Mouse (Mus musculus): Measurements from ENCODE around the gene Ano9. TPM values are rescaled to one million over a fixed set of nuclear protein-coding genes. Genes with fewer than 3 reads are reported as not detected.

Gene Ano9
- polyA plus RNA-seq, 1 experiment from 2014 or later, result 43.6 TPM

DNA sequence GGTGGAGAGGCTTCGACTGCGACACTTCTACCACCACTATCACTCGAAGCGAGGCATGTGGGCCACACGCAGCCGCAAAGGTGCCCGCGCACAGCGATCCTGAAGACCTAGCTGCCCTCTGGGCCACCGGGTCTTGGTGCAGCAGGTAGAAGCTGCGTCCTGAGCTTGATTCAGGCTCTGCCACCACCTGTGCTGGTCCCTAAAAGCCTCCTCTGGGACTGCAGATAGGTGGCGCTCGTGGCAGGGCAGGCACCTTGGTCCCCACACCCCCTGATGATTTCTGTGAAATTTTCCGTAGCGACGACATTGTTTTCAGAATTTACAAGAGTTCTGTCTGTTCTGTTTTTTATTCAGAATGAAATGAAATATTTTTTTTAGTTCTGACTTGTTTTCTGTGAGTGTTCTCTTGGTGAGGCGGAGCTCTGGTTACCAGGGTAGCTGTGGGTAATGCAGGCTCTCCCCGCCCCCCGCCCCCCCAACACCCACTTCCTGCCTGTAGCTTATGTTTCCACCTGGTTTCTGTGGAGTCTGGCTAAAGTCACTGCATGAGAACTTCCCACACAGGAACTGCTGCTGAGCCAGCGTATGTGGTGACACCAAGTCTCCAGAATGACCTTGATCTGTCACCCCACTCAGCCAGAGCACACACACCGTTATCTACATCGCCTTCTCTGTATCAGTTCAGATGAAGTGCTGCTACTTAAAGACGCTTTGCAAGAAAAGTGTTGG is 45.4 kb downstream of the Ano9 start:
- Histone ChIP-seq H3K9ac (ENCODE audit: low read depth, low read length) (no peak overlapping the region), H3K27me3 (replicated peaks; ENCODE audit: control insufficient read depth, insufficient read depth, low read length) (peaks cover 12% of the 10 kb centered on the region), H3K36me3 (ENCODE audit: control insufficient read depth, insufficient read depth, low read length) (no peaks in the 10 kb centered on the region), H3K4me3 (ENCODE audit: low read length) (no peak overlapping the region), H3K4me2 (ENCODE audit: low read depth, low read length) (no peak overlapping the region), H3K4me1 (ENCODE audit: control insufficient read depth, insufficient read depth, low read length) (peaks cover 8% of the 10 kb centered on the region), H3K27ac (ENCODE audit: low read length) (no peak overlapping the region), H3K9me3 (ENCODE audit: control insufficient read depth, low read length) (no peaks in the 10 kb centered on the region)
- 28% methylated on average over 23 of the region's 23 CpGs for WGBS
- peak; percentile 26; the same call in 1 of the 2 replicates for ATAC-seq

DNA sequence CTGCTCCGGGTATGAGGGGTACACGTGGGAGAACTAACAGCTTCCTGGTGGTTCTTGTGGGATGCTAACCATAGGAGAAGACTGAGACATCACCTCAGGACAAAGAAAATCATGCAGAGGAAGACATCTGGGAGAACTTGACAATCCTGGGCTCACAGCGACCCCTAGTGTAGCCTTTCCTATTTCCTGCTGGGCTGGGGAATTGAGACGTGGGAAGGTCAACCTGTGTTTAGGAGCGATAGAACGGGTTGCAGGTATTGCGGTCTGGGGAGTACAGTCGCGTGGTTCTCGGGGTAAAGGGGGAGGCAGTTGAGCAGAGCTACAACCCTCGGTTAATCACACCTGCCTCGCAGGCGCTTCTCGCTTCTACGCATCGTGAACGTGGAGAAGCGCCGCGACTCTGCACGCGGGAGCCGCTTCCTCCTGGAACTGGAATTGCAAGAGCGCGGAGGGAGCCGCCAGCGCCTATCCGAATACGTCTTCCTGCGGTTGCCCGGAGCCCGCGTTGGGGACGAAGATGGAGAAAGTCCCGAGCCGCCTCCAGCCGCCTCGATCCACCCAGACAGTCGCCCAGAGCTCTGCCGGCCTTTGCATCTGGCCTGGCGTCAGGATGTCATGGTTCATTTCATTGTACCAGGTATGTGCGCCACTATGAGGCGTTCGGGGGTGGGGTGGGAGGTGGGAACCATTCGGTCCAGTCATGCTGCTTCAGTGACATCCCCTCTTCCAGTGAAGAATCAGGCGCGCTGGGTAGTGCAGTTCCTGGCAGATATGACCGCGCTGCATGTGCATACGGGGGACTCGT is 47.3 kb downstream of the Ano9 start:
- H3K4me2 ChIP-seq (ENCODE audit: low read depth, low read length), result peak overlapping the region; percentile 74
- peaks cover 8% of the 10 kb centered on the region for H3K4me1 ChIP-seq (ENCODE audit: control insufficient read depth, insufficient read depth, low read length)
- H3K27ac ChIP-seq (ENCODE audit: low read length), result no peak overlapping the region
- H3K4me3 ChIP-seq (ENCODE audit: low read length), result peak overlapping the region; percentile 44
- H3K27me3 ChIP-seq (replicated peaks; ENCODE audit: control insufficient read depth, insufficient read depth, low read length), result peaks cover 12% of the 10 kb centered on the region
- ATAC-seq, result peak; percentile 53
- H3K9me3 ChIP-seq (ENCODE audit: control insufficient read depth, low read length), result no peaks in the 10 kb centered on the region
- peak overlapping the region; percentile 51 for H3K9ac ChIP-seq (ENCODE audit: low read depth, low read length)
- no peaks in the 10 kb centered on the region for H3K36me3 ChIP-seq (ENCODE audit: control insufficient read depth, insufficient read depth, low read length)
- 1% methylated on average over 51 of the region's 51 CpGs for WGBS

DNA sequence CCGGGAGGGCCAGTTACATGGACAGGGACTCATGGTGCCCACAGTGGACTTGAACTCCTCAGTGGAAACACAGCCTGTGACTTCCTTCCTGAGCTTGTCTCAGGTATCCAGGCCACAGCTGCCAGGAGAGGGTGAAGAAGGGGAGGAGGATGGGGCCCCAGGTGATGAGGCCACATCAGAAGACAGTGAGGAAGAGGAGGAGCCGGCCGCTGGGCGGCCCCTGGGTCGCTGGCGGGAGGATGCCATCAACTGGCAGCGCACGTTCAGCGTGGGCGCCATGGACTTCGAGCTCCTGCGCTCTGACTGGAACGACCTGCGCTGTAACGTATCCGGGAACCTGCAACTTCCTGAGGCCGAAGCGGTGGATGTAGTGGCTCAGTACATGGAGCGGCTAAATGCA is 49.3 kb downstream of the Ano9 start:
- H3K9ac ChIP-seq (ENCODE audit: low read depth, low read length), result no peak overlapping the region
- 76% methylated on average over 19 of the region's 19 CpGs for WGBS

DNA sequence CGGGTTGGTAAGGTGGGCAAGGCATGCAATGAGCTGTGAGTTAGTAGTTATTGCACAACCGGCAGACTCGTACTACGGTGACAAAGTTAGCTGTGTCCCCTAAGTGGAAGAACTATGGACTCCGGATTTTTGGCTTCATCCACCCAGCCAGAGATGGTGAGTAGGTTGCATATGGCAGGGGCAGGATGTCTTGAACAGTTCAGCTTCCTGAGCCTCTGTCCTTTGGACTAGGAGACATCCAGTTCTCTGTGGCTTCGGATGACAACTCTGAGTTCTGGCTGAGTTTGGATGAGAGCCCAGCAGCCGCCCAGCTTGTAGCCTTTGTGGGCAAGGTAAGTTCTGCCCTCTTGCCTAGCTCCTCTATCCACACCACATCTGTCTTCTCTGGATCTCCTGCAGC is 53.0 kb downstream of the Ano9 start:
- Histone ChIP-seq H3K27ac (ENCODE audit: low read length) (peak overlapping the region; percentile 15), H3K4me1 (ENCODE audit: control insufficient read depth, insufficient read depth, low read length) (peaks cover 26% of the 10 kb centered on the region), H3K27me3 (replicated peaks; ENCODE audit: control insufficient read depth, insufficient read depth, low read length) (no peaks in the 10 kb centered on the region), H3K4me3 (ENCODE audit: low read length) (no peak overlapping the region), H3K4me2 (ENCODE audit: low read depth, low read length) (no peak overlapping the region), H3K36me3 (ENCODE audit: control insufficient read depth, insufficient read depth, low read length) (no peaks in the 10 kb centered on the region), H3K9me3 (ENCODE audit: control insufficient read depth, low read length) (no peaks in the 10 kb centered on the region), H3K9ac (ENCODE audit: low read depth, low read length) (0 out of 2 replicates have a peak overlapping the region, but pooled peaks have one; percentile 4)
- no peak for ATAC-seq
- 71% methylated on average over 7 of the region's 7 CpGs for WGBS

More for the DNA sequence above, 49.3 kb downstream of the Ano9 start:
- Histone ChIP-seq H3K27ac (ENCODE audit: low read length) (no peak overlapping the region), H3K4me3 (ENCODE audit: low read length) (no peak overlapping the region), H3K36me3 (ENCODE audit: control insufficient read depth, insufficient read depth, low read length) (no peaks in the 10 kb centered on the region), H3K4me1 (ENCODE audit: control insufficient read depth, insufficient read depth, low read length) (peaks cover 17% of the 10 kb centered on the region), H3K27me3 (replicated peaks; ENCODE audit: control insufficient read depth, insufficient read depth, low read length) (peaks cover 12% of the 10 kb centered on the region), H3K9me3 (ENCODE audit: control insufficient read depth, low read length) (no peaks in the 10 kb centered on the region), H3K4me2 (ENCODE audit: low read depth, low read length) (no peak overlapping the region)
- no peak for ATAC-seq

DNA sequence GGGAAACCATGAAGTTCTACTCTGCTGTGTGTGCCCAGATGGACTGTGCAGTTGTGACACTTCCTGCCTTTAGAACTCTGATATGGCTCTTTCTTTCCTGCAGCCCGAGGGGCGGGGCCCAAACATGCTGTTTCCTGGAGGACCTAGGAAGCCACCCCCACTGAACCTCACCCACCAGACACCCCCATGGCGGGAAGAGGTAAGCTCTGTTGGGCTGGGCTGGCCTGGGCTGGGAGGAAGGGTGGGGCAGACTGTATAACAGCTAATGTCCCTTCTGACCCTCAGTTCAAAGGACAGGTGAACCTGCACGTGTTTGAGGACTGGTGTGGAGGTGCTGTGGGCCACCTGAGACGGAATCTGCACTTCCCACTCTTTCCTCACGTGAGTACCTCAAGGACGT is 53.4 kb downstream of the Ano9 start:
- ATAC-seq, result peak; percentile 82
- Histone ChIP-seq H3K27ac (ENCODE audit: low read length) (peak overlapping the region; percentile 15), H3K9me3 (ENCODE audit: control insufficient read depth, low read length) (no peaks in the 10 kb centered on the region), H3K4me2 (ENCODE audit: low read depth, low read length) (no peak overlapping the region), H3K27me3 (replicated peaks; ENCODE audit: control insufficient read depth, insufficient read depth, low read length) (no peaks in the 10 kb centered on the region), H3K4me1 (ENCODE audit: control insufficient read depth, insufficient read depth, low read length) (peaks cover 26% of the 10 kb centered on the region), H3K9ac (ENCODE audit: low read depth, low read length) (0 out of 2 replicates have a peak overlapping the region, but pooled peaks have one; percentile 30), H3K36me3 (ENCODE audit: control insufficient read depth, insufficient read depth, low read length) (no peaks in the 10 kb centered on the region), H3K4me3 (ENCODE audit: low read length) (no peak overlapping the region)
- WGBS, result 56% methylated on average over 7 of the region's 7 CpGs

DNA sequence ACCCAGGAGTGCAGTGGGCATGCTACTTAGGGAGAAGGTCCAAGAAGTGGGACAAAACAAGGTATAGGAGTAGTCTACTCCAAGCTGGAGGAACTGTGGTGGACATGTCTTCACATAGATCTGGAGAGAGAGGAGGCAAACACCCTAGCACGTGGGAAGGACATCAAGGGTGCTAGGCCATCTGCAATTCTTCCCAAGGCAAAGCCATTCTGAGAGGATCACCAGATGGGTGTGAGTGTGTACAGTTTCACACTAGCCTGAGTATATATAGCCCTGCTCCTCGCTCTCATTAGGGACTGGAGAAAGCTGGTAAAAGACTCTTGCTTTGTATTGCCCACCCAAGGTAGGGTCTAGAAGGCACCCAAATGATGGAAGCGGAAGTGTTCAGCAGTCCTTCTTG is 54.3 kb downstream of the Ano9 start:
- no peaks in the 10 kb centered on the region for H3K9me3 ChIP-seq (ENCODE audit: control insufficient read depth, low read length)
- H3K27ac ChIP-seq (ENCODE audit: low read length), result no peak overlapping the region
- no peak overlapping the region for H3K4me3 ChIP-seq (ENCODE audit: low read length)
- no peaks in the 10 kb centered on the region for H3K27me3 ChIP-seq (replicated peaks; ENCODE audit: control insufficient read depth, insufficient read depth, low read length)
- no peaks in the 10 kb centered on the region for H3K36me3 ChIP-seq (ENCODE audit: control insufficient read depth, insufficient read depth, low read length)
- ATAC-seq, result no peak
- H3K9ac ChIP-seq (ENCODE audit: low read depth, low read length), result 0 out of 2 replicates have a peak overlapping the region, but pooled peaks have one; percentile 30
- H3K4me2 ChIP-seq (ENCODE audit: low read depth, low read length), result no peak overlapping the region
- 86% methylated on average over 3 of the region's 3 CpGs for WGBS
- H3K4me1 ChIP-seq (ENCODE audit: control insufficient read depth, insufficient read depth, low read length), result peaks cover 26% of the 10 kb centered on the region

DNA sequence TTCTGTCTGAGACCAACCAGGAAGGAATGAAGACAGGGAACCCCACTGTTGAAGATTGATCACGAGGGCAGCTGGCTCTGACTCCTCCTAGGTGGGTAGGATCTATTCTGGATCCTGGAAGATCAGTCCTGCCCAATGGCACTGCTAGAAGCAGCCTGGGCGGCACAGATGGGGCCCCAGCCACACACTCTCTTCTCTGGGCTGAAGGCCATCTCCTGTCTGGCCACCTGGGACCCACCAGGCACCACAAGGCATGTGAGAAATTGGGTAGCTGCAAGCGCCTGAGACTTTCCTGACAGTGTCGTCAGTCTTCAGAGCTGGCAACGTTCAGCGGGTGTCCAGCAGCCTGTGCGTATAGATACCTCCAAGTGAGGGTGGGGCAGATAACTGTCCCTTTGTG is 55.1 kb downstream of the Ano9 start:
- Histone ChIP-seq H3K4me1 (ENCODE audit: control insufficient read depth, insufficient read depth, low read length) (peaks cover 26% of the 10 kb centered on the region), H3K36me3 (ENCODE audit: control insufficient read depth, insufficient read depth, low read length) (no peaks in the 10 kb centered on the region), H3K27ac (ENCODE audit: low read length) (no peak overlapping the region), H3K4me3 (ENCODE audit: low read length) (no peak overlapping the region), H3K4me2 (ENCODE audit: low read depth, low read length) (no peak overlapping the region), H3K9me3 (ENCODE audit: control insufficient read depth, low read length) (no peaks in the 10 kb centered on the region), H3K27me3 (replicated peaks; ENCODE audit: control insufficient read depth, insufficient read depth, low read length) (no peaks in the 10 kb centered on the region), H3K9ac (ENCODE audit: low read depth, low read length) (no peak overlapping the region)
- 72% methylated on average over 7 of the region's 7 CpGs for WGBS
- no peak for ATAC-seq

DNA sequence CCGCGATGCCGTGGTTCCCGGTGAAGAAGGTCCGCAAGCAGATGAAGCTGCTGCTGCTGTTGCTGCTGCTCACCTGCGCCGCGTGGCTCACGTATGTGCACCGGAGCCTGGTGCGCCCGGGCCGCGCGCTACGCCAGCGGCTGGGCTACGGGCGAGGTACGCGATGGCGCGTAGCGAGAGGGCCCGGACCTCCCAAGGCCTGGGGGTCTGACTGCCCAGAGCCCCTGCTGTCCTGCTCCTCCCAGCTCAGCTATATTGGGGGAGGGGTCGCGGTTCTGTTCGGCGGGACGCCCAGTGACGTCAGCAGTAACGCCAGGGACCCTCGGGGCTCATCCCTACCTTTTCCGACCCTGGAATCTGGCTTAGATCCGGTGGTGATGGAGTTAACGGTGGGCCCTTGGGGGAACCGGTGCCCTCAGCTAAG is 56.3 kb downstream of the Ano9 start:
- peak; percentile 36 for ATAC-seq
- no peak overlapping the region for H3K27ac ChIP-seq (ENCODE audit: low read length)

DNA sequence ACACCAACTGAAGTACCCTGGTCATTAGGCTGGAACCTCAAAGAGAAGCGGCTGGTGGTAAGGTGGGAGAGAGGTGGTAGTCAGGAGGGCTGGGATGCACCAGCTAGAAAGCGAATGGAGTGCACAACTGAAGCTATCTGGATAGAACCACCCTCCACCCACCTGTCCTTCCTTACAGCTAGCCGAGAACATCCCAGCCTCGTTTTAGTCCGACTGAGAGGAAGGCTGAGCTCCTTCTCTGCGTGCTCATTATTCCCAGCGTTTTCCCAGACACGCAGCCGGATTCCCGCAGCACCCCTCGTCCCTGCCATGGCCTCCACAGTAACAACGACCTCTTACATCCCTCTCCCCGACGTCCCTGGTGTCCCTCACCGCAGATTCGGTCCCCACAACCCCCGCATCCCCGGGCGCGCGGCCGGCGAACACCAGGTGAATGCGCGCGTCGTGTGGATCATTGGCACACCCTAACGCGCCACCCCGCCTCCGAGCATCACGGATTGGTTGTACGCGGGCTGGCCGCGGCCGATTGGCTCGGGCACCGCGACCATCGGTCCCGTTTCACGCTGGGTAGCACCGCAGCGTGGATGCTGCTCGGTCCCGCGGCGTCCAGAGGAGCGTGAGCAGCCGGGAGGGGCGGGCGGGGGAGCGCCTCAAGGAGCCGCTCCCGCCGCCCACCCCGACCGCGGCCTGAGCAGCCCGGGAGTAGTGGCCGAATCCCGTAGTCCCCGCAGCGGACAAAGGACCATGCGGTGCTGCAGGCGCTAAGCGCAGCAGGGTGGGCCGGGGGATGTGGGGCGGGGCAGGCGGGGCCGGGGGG is 57.0 kb downstream of the Ano9 start, which contains the start of gene B4galnt4:
TSS of gene B4galnt4 (plus strand) at position 679 of the 817 bp plus-strand sequence.
- Histone ChIP-seq H3K4me1 (ENCODE audit: control insufficient read depth, insufficient read depth, low read length) (peaks cover 26% of the 10 kb centered on the region), H3K9me3 (ENCODE audit: control insufficient read depth, low read length) (no peaks in the 10 kb centered on the region), H3K27ac (ENCODE audit: low read length) (no peak within 1 kb of the TSS), H3K4me2 (ENCODE audit: low read depth, low read length) (peak within 1 kb of the TSS; percentile 98), H3K36me3 (ENCODE audit: control insufficient read depth, insufficient read depth, low read length) (no peaks in the 10 kb centered on the region), H3K27me3 (replicated peaks; ENCODE audit: control insufficient read depth, insufficient read depth, low read length) (no peaks in the 10 kb centered on the region), H3K9ac (ENCODE audit: low read depth, low read length) (peak within 1 kb of the TSS; percentile 78), H3K4me3 (ENCODE audit: low read length) (peak within 1 kb of the TSS; percentile 74)
- under 1% methylated on average over 69 of the region's 72 CpGs for WGBS
- peak; percentile 87 for ATAC-seq

More for the DNA sequence above, 56.3 kb downstream of the Ano9 start:
- H3K9me3 ChIP-seq (ENCODE audit: control insufficient read depth, low read length), result no peaks in the 10 kb centered on the region
- H3K4me2 ChIP-seq (ENCODE audit: low read depth, low read length), result peak overlapping the region; percentile 98
- WGBS, result under 1% methylated on average over 37 of the region's 37 CpGs
- no peaks in the 10 kb centered on the region for H3K27me3 ChIP-seq (replicated peaks; ENCODE audit: control insufficient read depth, insufficient read depth, low read length)
- peak overlapping the region; percentile 74 for H3K4me3 ChIP-seq (ENCODE audit: low read length)
- peaks cover 26% of the 10 kb centered on the region for H3K4me1 ChIP-seq (ENCODE audit: control insufficient read depth, insufficient read depth, low read length)
- H3K9ac ChIP-seq (ENCODE audit: low read depth, low read length), result peak overlapping the region; percentile 78
- no peaks in the 10 kb centered on the region for H3K36me3 ChIP-seq (ENCODE audit: control insufficient read depth, insufficient read depth, low read length)

Measured in intestine, embryonic 16.5 days (tissue).